Mouse (Mus musculus) stomach, embryonic 15.5 days (tissue): ENCODE results near the gene Bhlhe40. TPM values are rescaled to one million over a fixed set of nuclear protein-coding genes. Genes with fewer than 3 reads are reported as not detected.

ENCODE experiments used
- ATAC-seq: fragments of 200-750 bp; cut with Nextera tagmentation; 2 replicates; pipeline ENCODE4 v1.8.0; 2017; ENCODE audit warnings: low read depth, moderate number of reproducible peaks, moderate TSS enrichment; ENCODE audit not compliant: insufficient read depth, low FRiP score
- H3K27ac ChIP-seq: fragments of 300-500 bp; sonication (generic); 2 replicates; pipeline ENCODE4 v1.5.1; 2015; ENCODE audit warnings: mild to moderate bottlenecking, inconsistent platforms
- H3K27me3 ChIP-seq: fragments of 300-500 bp; sonication (generic); replicated peaks from 2 replicates; pipeline ENCODE4 v1.6.1; 2015; ENCODE audit warnings: inconsistent platforms
- H3K36me3 ChIP-seq: fragments of 300-500 bp; sonication (generic); 2 replicates; pipeline ENCODE4 v1.6.1; 2015; ENCODE audit warnings: inconsistent platforms
- H3K4me1 ChIP-seq: fragments of 300-500 bp; sonication (generic); 2 replicates; pipeline ENCODE4 v1.6.1; 2015; ENCODE audit warnings: inconsistent platforms
- H3K4me2 ChIP-seq: fragments of 300-500 bp; sonication (generic); 2 replicates; pipeline ENCODE4 v1.6.1; 2015; ENCODE audit warnings: mild to moderate bottlenecking, inconsistent platforms
- H3K4me3 ChIP-seq: fragments of 300-500 bp; sonication (generic); replicated peaks from 2 replicates; pipeline ENCODE4 v1.5.1; 2015; ENCODE audit warnings: inconsistent platforms
- H3K9ac ChIP-seq: fragments of 300-500 bp; sonication (generic); 2 replicates; pipeline ENCODE4 v1.6.1; 2015; ENCODE audit warnings: inconsistent platforms
- H3K9me3 ChIP-seq: fragments of 300-500 bp; sonication (generic); 2 replicates; pipeline ENCODE4 v1.6.1; 2016; ENCODE audit warnings: inconsistent platforms
- WGBS: fragments of 180-500 bp; shearing (Covaris S2); methylation state at CpG from one replicate; pipeline ENCODE4 v1.1.7; 2015; 5-methylcytosine and 5-hydroxymethylcytosine counted together
- polyA plus RNA-seq: library from polyadenylated mRNA; unstranded; fragments of >200 nt; fragmentation: Nextera tagmentation; extraction: Ambion mirVana; gene quantifications from 2 replicates; pipeline ENCODE4 v1.2.1, GENCODE M21; 2015

Gene Bhlhe40
- 27.4 TPM in 2 replicates for polyA plus RNA-seq

GRCm38 (mm10) chr6:108660206-108660877 lies at the start of gene Bhlhe40:
TSS of gene Bhlhe40 (plus strand) at chr6:108660629.
- peak within 1 kb of the TSS; percentile 99 for H3K27ac ChIP-seq
- H3K4me2 ChIP-seq: peak within 1 kb of the TSS; percentile 88
- no peaks in the 10 kb centered on the region for H3K27me3 ChIP-seq
- WGBS: under 1% methylated on average over 34 of the region's 43 CpGs
- H3K9ac ChIP-seq: peak within 1 kb of the TSS; percentile 68
- no peaks in the 10 kb centered on the region for H3K9me3 ChIP-seq
- peak; percentile 87 for ATAC-seq
- 0 out of 2 replicates have a peak, but pooled peaks cover 8% of the 10 kb centered on the region for H3K4me1 ChIP-seq
- H3K36me3 ChIP-seq: peaks cover 4% of the 10 kb centered on the region; the same call in 1 of the 2 replicates
- peak within 1 kb of the TSS; percentile 66 for H3K4me3 ChIP-seq

DNA sequence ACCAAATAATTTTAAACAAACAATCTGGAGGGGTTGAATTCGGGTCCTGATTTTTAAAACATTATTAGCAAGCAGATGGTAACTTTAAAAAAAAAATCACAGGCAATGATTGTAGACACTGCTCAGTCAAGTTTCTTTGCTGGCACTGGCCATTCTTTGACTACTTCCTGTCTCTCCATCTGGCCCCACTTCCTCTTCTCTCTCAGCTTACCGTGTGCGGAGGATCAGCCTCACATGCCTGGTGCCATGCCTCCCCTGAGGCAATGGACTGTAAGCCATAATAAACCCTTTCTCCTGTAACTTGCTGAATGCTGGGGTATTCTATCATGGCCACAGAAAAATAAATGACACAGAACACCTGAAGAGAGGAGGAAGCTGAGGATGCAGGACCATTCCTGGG lies 48.8 kb upstream of the Bhlhe40 start:
- no peak overlapping the region for H3K9ac ChIP-seq
- no peaks in the 10 kb centered on the region for H3K27me3 ChIP-seq
- H3K4me1 ChIP-seq: no peaks in the 10 kb centered on the region
- ATAC-seq: no peak
- H3K9me3 ChIP-seq: no peaks in the 10 kb centered on the region
- WGBS: 49% methylated on average over 3 of the region's 3 CpGs
- H3K36me3 ChIP-seq: no peaks in the 10 kb centered on the region
- no peak overlapping the region for H3K27ac ChIP-seq
- H3K4me2 ChIP-seq: no peak overlapping the region
- H3K4me3 ChIP-seq: no peak overlapping the region

DNA sequence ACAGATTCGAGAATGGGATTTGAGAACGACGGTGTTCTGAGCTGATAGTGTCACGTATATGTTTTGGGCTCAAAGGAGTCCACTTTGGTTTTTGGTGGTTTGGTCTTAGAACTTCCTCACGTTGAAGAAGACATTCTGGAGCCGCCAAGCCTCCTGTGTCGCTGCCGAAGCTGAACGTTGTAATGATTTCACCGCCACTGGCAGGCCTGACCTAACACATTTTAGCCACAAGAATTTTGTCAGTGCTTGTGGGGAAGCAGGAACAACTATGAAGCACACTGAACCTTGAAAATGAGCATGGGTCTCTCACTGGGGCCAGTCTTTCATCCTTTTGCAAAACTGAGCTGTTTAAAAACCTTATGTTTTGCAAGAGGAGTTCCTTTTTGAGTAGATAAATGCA lies 42.4 kb upstream of the Bhlhe40 start:
- Histone ChIP-seq H3K4me2 (no peak overlapping the region), H3K4me1 (no peaks in the 10 kb centered on the region), H3K9ac (no peak overlapping the region), H3K27me3 (no peaks in the 10 kb centered on the region), H3K27ac (no peak overlapping the region), H3K9me3 (no peaks in the 10 kb centered on the region), H3K4me3 (no peak overlapping the region), H3K36me3 (no peaks in the 10 kb centered on the region)
- whole genome bisulfite sequencing: 83% methylated on average over 10 of the region's 10 CpGs
- no peak for ATAC-seq

- no peak overlapping the region for H3K27ac ChIP-seq
- 83% methylated on average over 4 of the region's 4 CpGs for WGBS
- H3K36me3 ChIP-seq: no peaks in the 10 kb centered on the region
- no peaks in the 10 kb centered on the region for H3K4me1 ChIP-seq
- H3K27me3 ChIP-seq: no peaks in the 10 kb centered on the region
- H3K4me2 ChIP-seq: no peak overlapping the region
- H3K9me3 ChIP-seq: no peaks in the 10 kb centered on the region
- H3K4me3 ChIP-seq: no peak overlapping the region
- ATAC-seq: no peak
- no peak overlapping the region for H3K9ac ChIP-seq
Observed at GRCm38 (mm10) chr6:108623028-108623565, 37.3 kb upstream of the Bhlhe40 start.

- no peak overlapping the region for H3K4me2 ChIP-seq
- H3K27me3 ChIP-seq: no peaks in the 10 kb centered on the region
- no peak for ATAC-seq
- no peak overlapping the region for H3K4me3 ChIP-seq
- H3K9ac ChIP-seq: no peak overlapping the region
- H3K9me3 ChIP-seq: no peaks in the 10 kb centered on the region
- H3K27ac ChIP-seq: no peak overlapping the region
- H3K36me3 ChIP-seq: no peaks in the 10 kb centered on the region
- no peaks in the 10 kb centered on the region for H3K4me1 ChIP-seq
- WGBS: 83% methylated on average over 4 of the region's 4 CpGs
Observed at GRCm38 (mm10) chr6:108624915-108625314, 35.5 kb upstream of the Bhlhe40 start.

GRCm38 (mm10) chr6:108630701-108631100 lies 29.7 kb upstream of the Bhlhe40 start:
- ATAC-seq: no peak
- Histone ChIP-seq H3K4me3 (no peak overlapping the region), H3K36me3 (no peaks in the 10 kb centered on the region), H3K9ac (no peak overlapping the region), H3K4me1 (no peaks in the 10 kb centered on the region), H3K27me3 (no peaks in the 10 kb centered on the region), H3K4me2 (no peak overlapping the region), H3K27ac (no peak overlapping the region), H3K9me3 (no peaks in the 10 kb centered on the region)

DNA sequence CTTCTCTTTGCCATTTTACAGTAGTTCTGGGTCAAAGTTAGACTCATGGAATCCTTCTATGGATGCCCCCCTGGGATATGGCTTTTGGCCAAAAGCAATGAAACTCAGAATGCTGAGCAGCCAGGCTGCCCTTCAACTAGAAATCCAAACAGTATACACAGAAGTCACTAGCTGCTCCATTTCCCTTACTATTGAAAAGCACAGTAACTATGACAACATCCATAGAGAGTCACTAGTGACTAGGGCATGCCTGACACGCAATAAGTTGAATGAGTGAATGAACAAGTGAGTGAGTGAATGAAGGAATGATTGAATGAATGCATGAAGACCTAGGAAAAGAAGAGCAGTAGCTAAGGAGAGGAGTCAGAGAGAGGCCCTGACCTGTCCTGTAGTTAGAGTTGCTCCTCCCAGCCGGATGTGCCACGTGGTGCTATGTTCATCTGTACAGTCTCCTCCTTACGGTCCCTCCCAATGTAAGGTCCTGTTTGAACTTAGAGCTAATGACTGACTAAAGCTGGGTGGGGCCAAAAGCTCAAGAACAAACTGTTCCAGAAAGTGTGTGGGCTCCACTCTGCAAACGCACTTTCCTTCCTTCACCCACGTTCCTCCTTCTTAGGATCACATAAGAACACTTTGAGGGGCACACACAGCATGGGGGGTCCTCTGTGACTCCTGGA lies 22.1 kb upstream of the Bhlhe40 start:
- Histone ChIP-seq H3K27ac (peak overlapping the region; percentile 35; the same call in 1 of the 2 replicates), H3K9ac (no peak overlapping the region), H3K4me3 (no peak overlapping the region), H3K27me3 (no peaks in the 10 kb centered on the region), H3K36me3 (no peaks in the 10 kb centered on the region), H3K4me2 (no peak overlapping the region), H3K4me1 (no peaks in the 10 kb centered on the region), H3K9me3 (no peaks in the 10 kb centered on the region)
- ATAC-seq: peak; percentile 90
- 66% methylated on average over 6 of the region's 6 CpGs for WGBS

GRCm38 (mm10) chr6:108642020-108642419 lies 18.4 kb upstream of the Bhlhe40 start:
- H3K9me3 ChIP-seq: no peaks in the 10 kb centered on the region
- ATAC-seq: no peak
- no peak overlapping the region for H3K4me2 ChIP-seq
- H3K27me3 ChIP-seq: no peaks in the 10 kb centered on the region
- no peak overlapping the region for H3K4me3 ChIP-seq
- H3K9ac ChIP-seq: no peak overlapping the region
- WGBS: 70% methylated on average over 7 of the region's 7 CpGs
- H3K4me1 ChIP-seq: no peaks in the 10 kb centered on the region
- H3K27ac ChIP-seq: no peak overlapping the region
- no peaks in the 10 kb centered on the region for H3K36me3 ChIP-seq

GRCm38 (mm10) chr6:108643035-108643434 lies 17.4 kb upstream of the Bhlhe40 start:
- ATAC-seq: no peak
- H3K27ac ChIP-seq: no peak overlapping the region
- H3K9me3 ChIP-seq: no peaks in the 10 kb centered on the region
- no peaks in the 10 kb centered on the region for H3K36me3 ChIP-seq
- no peak overlapping the region for H3K4me3 ChIP-seq
- H3K9ac ChIP-seq: no peak overlapping the region
- WGBS: 62% methylated on average over 6 of the region's 6 CpGs
- no peaks in the 10 kb centered on the region for H3K27me3 ChIP-seq
- H3K4me2 ChIP-seq: no peak overlapping the region
- no peaks in the 10 kb centered on the region for H3K4me1 ChIP-seq

DNA sequence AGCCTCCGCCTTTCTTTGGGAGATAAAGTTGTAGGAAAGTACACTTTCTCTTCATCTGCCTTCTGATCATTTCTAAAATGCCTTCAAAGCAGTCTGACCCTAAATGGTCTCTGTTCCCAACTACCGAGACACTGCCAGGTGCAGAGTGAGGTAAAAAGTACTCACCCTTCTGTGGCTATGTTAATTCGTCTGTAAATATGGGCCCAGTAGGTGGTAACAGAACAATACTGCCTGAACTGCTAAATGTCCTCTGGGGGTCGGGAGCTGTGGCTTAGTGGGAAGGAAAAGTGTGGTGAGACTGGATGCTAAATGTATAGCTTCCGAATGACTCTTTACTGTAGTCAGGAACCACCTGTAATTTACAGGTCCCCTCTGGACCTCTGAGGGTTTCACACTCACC lies 16.1 kb upstream of the Bhlhe40 start:
- no peak for ATAC-seq
- Histone ChIP-seq H3K4me3 (no peak overlapping the region), H3K4me2 (no peak overlapping the region), H3K9me3 (no peaks in the 10 kb centered on the region), H3K4me1 (no peaks in the 10 kb centered on the region), H3K27me3 (no peaks in the 10 kb centered on the region), H3K36me3 (no peaks in the 10 kb centered on the region), H3K9ac (no peak overlapping the region), H3K27ac (no peak overlapping the region)
- WGBS: 63% methylated on average over 5 of the region's 5 CpGs

- Histone ChIP-seq H3K27me3 (no peaks in the 10 kb centered on the region), H3K4me2 (no peak overlapping the region), H3K9ac (no peak overlapping the region), H3K36me3 (no peaks in the 10 kb centered on the region), H3K9me3 (no peaks in the 10 kb centered on the region), H3K4me3 (no peak overlapping the region), H3K27ac (no peak overlapping the region), H3K4me1 (no peaks in the 10 kb centered on the region)
- WGBS: 40% methylated on average over 3 of the region's 3 CpGs
- no peak for ATAC-seq
Observed at GRCm38 (mm10) chr6:108647094-108647493, 13.3 kb upstream of the Bhlhe40 start.

- H3K9me3 ChIP-seq: no peaks in the 10 kb centered on the region
- 67% methylated on average over 6 of the region's 6 CpGs for WGBS
- no peak overlapping the region for H3K4me3 ChIP-seq
- no peak overlapping the region for H3K4me2 ChIP-seq
- no peak overlapping the region for H3K9ac ChIP-seq
- H3K4me1 ChIP-seq: no peaks in the 10 kb centered on the region
- no peaks in the 10 kb centered on the region for H3K36me3 ChIP-seq
- ATAC-seq: no peak
- H3K27me3 ChIP-seq: no peaks in the 10 kb centered on the region
- H3K27ac ChIP-seq: no peak overlapping the region
Observed at GRCm38 (mm10) chr6:108648072-108648471, 12.4 kb upstream of the Bhlhe40 start.
